ENCODE assay signal across 8 mouse cellular contexts in the genomic region with DNA sequence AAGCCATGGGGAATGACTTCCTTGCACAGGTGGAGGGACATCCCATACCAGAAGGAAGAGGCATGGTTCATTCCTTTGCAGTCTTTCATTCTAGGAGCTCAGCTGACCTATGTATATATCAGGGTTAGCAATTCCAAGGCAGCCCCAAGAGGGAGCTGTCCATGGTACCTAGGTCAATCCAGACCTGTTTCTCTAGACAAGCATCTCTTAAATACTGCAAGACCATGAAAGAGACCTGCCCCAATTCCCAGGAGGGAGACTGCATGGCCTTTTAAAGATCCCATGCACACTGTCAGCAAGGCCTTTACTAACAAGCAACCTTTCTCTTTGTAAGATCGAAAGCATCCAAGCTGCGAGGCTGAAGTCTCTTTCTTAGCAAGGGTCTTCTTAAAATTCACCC.
DNase-seq lines count a peak whose midpoint lies in the region; ATAC-seq lines count a peak whose summit lies in the region.

No protein-coding gene starts in this region.

- H3K9ac ChIP-seq in intestine, embryonic 14.5 days (ENCODE audit: low read length): no peak overlapping the region
- H3K9ac ChIP-seq in intestine, embryonic 15.5 days: no peak overlapping the region

- H3K9me3 ChIP-seq in intestine, embryonic 14.5 days (ENCODE audit: control insufficient read depth, low read length): no peaks in the 10 kb centered on the region
- H3K9me3 ChIP-seq in intestine, embryonic 15.5 days: no peaks in the 10 kb centered on the region

- no peak for ATAC-seq in intestine, embryonic 14.5 days (replicated peaks; ENCODE audit: low FRiP score, low TSS enrichment, low read depth)
- no peak for ATAC-seq in intestine, embryonic 15.5 days

- H3K4me1 ChIP-seq in intestine, embryonic 14.5 days (replicated peaks; ENCODE audit: control insufficient read depth, insufficient read depth, low read length): no peaks in the 10 kb centered on the region
- H3K4me1 ChIP-seq in intestine, embryonic 15.5 days (replicated peaks): no peaks in the 10 kb centered on the region

- H3K4me2 ChIP-seq in intestine, embryonic 14.5 days (ENCODE audit: low read length): no peak overlapping the region
- H3K4me2 ChIP-seq in intestine, embryonic 15.5 days (replicated peaks): no peak overlapping the region

- no peak overlapping the region for H3K27ac ChIP-seq in intestine, embryonic 14.5 days (ENCODE audit: low read depth)
- H3K27ac ChIP-seq in intestine, embryonic 15.5 days: no peak overlapping the region

- no peak overlapping the region for H3K4me3 ChIP-seq in intestine, embryonic 14.5 days (ENCODE audit: low read depth, low read length)
- no peak overlapping the region for H3K4me3 ChIP-seq in intestine, embryonic 15.5 days (replicated peaks)

- no peaks in the 10 kb centered on the region for H3K36me3 ChIP-seq in intestine, embryonic 14.5 days (ENCODE audit: control insufficient read depth, insufficient read depth, low read length)
- no peaks in the 10 kb centered on the region for H3K36me3 ChIP-seq in intestine, embryonic 15.5 days

- 71% methylated on average over 2 of the region's 2 CpGs for WGBS in intestine, embryonic 14.5 days
- 78% methylated on average over 2 of the region's 2 CpGs for WGBS in intestine, embryonic 15.5 days

- peak; percentile 74 for DNase-seq in intestine, embryonic 14.5 days (ENCODE audit: low spot score)
- peak; percentile 73 for DNase-seq in R1 (ENCODE audit: low read depth, low spot score)
- DNase-seq in embryo, embryonic 9.5 days (ENCODE audit: extremely low spot score): peak; percentile 64
- peak; percentile 47 for DNase-seq in lung, postnatal 36 days
- DNase-seq in right cerebral cortex, postnatal 10 days (ENCODE audit: low spot score in 2 of 2): no peak
- no peak for DNase-seq in frontal cortex, postnatal 25 days (ENCODE audit: low spot score in 2 of 2)
- no peak for DNase-seq in layer of hippocampus, postnatal 36 days

- H3K27me3 ChIP-seq in intestine, embryonic 14.5 days (replicated peaks; ENCODE audit: control insufficient read depth, insufficient read depth, low read length): no peaks in the 10 kb centered on the region
- no peaks in the 10 kb centered on the region for H3K27me3 ChIP-seq in intestine, embryonic 15.5 days (replicated peaks)

Comparison
In these comparisons a context has a peak if more than half of its experiments do, and no peak if none do; other contexts are left out.
1. DNase-seq: peak in intestine, embryonic 14.5 days (single experiment), R1 (single experiment), embryo, embryonic 9.5 days (single experiment) and lung, postnatal 36 days (single experiment); none in right cerebral cortex, postnatal 10 days (0 of 2), frontal cortex, postnatal 25 days (0 of 2) and layer of hippocampus, postnatal 36 days (0 of 2).